Mouse (Mus musculus) small intestine, adult 2 months (tissue): ENCODE data around the gene Prtn3.

Experiments
- CTCF ChIP-seq: fragments of 200-500 bp; IDR thresholded peaks from 2 replicates; pipeline ENCODE4 v1.5.1; 2012; ENCODE audit warnings: low read depth, mild to moderate bottlenecking, control low read depth, inconsistent platforms, low read length, moderate library complexity, mixed read lengths; ENCODE audit not compliant: insufficient replicate concordance, insufficient read length; ENCODE audit errors: extremely low read depth
- POLR2A ChIP-seq: fragments of 200-500 bp; IDR thresholded peaks from 2 replicates; pipeline ENCODE4 v1.6.1; 2012; ENCODE audit warnings: low read depth, mild to moderate bottlenecking, control low read depth, inconsistent platforms, low read length, moderate library complexity

- TF ChIP-seq POLR2A, result peak; percentile 95
- no peak for TF ChIP-seq CTCF
Measured at GRCm38 (mm10) chr10:79853860-79854795, 20.1 kb upstream of the Prtn3 start, which contains the start of gene Ptbp1.
